Mouse (Mus musculus): Measurements from ENCODE around the gene Mllt6. TPM values are rescaled to one million over a fixed set of nuclear protein-coding genes. Genes with fewer than 3 reads are reported as not detected.
"Not testable (repeated sequence)": the region's sequence is repeated elsewhere in the genome, so short reads cannot be mapped to it uniquely, and the experiment has no call there.

Gene Mllt6
- total and polyA plus RNA-seq, 3 experiments: 24.3 to 55.6 (median 43.0) TPM

- TF ChIP-seq JUND (conservative IDR thresholded peaks at IDR 0.05; ENCODE audit: low read depth, low read length) (no peak), TBP (conservative IDR thresholded peaks at IDR 0.05; ENCODE audit: low read depth, low read length) (no peak), MXI1 (IDR thresholded peaks at IDR 0.05; ENCODE audit: low read depth, low read length) (peak; percentile 87), MYC (IDR thresholded peaks at IDR 0.05; ENCODE audit: low read depth, low read length) (peak; percentile 75; the same call in 1 of the 2 replicates), E2F4 (IDR thresholded peaks at IDR 0.05; ENCODE audit: insufficient replicate concordance, low read depth, low read length) (no peak), ZMIZ1 (IDR thresholded peaks at IDR 0.05; ENCODE audit: low read depth, low read length) (no peak), RAD21 (IDR thresholded peaks at IDR 0.05; ENCODE audit: low read depth, low read length) (peak; percentile 84), MAZ (IDR thresholded peaks at IDR 0.05; ENCODE audit: low read depth, low read length) (peak; percentile 80; the same call in 1 of the 2 replicates), POLR2AphosphoS2 (IDR thresholded peaks at IDR 0.05; ENCODE audit: low read depth, low read length) (no peak), USF1 (IDR thresholded peaks at IDR 0.05; ENCODE audit: low read depth, low read length) (peak; percentile 71), CHD2 (IDR thresholded peaks at IDR 0.05; ENCODE audit: low read length) (no peak), UBTF (IDR thresholded peaks at IDR 0.05; ENCODE audit: low read depth, low read length) (no peak), SIN3A (IDR thresholded peaks at IDR 0.05; ENCODE audit: low read length) (0 out of 2 replicates have a peak, but pooled peaks have one; percentile 53)
Measured at GRCm38 (mm10) chr11:97631938-97632337, 31.3 kb upstream of the Mllt6 start (continued).

GRCm38 (mm10) chr11:97632440-97632839 is 30.8 kb upstream of the Mllt6 start:
- Histone ChIP-seq H3K27me3 (replicated peaks) (peaks cover 20% of the 10 kb centered on the region), H3K4me1 (ENCODE audit: control insufficient read depth in 1 of 2, insufficient read depth in 2 of 2) (peaks cover 7 to 26% of the 10 kb centered on the region in 2 experiments), H3K9me3 (replicated peaks; ENCODE audit: low read length) (peaks cover 22% of the 10 kb centered on the region)
- H3K4me2 ChIP-seq (ENCODE audit: insufficient read depth, low read depth, poor library complexity, severe bottlenecking); H3K79me2 ChIP-seq (replicated peaks; ENCODE audit: control insufficient read depth, extremely low read depth, insufficient read depth, poor library complexity, severe bottlenecking); H3K36me3 ChIP-seq (replicated peaks in 1 of 2; ENCODE audit: control insufficient read depth in 1 of 2, insufficient read depth in 1 of 2, low read length in 1 of 2); H3K9ac ChIP-seq (ENCODE audit: insufficient read depth, low read depth); H3K4me3 ChIP-seq (replicated peaks in 1 of 3; ENCODE audit: low read depth in 2 of 3, low read length in 2 of 3, poor library complexity in 1 of 3); H3K27ac ChIP-seq (ENCODE audit: insufficient read depth, low read depth); dilution Hi-C loops (cut with MboI; ENCODE audit: extremely low pct_ligation_motif_present, extremely low pct_unique_long_range_greater_than_20kb, low sequenced_read_pairs); DNase-seq (ENCODE audit: extremely low read depth): not testable (repeated sequence)
- TF ChIP-seq TBP (conservative IDR thresholded peaks at IDR 0.05; ENCODE audit: low read depth, low read length) (peak; percentile 70; the same call in 1 of the 2 replicates), SIN3A (IDR thresholded peaks at IDR 0.05; ENCODE audit: low read length) (0 out of 2 replicates have a peak, but pooled peaks have one; percentile 3)
- in situ Hi-C loops (cut with MboI; ENCODE audit: low pct_ligation_motif_present, low pct_unique_long_range_greater_than_20kb, low sequenced_read_pairs): loop anchor here (5.0 kb wide), 2 partner anchors 35 to 65 kb away; no protein-coding TSS in a partner anchor

GRCm38 (mm10) chr11:97635468-97636019 is 27.7 kb upstream of the Mllt6 start:
- Histone ChIP-seq H3K9ac (ENCODE audit: insufficient read depth, low read depth) (no peak overlapping the region), H3K27ac (ENCODE audit: insufficient read depth, low read depth) (no peak overlapping the region), H3K27me3 (replicated peaks) (peaks cover 13% of the 10 kb centered on the region), H3K4me1 (ENCODE audit: control insufficient read depth in 1 of 2, insufficient read depth in 2 of 2) (peaks cover 15 to 24% of the 10 kb centered on the region in 2 experiments), H3K4me3 (replicated peaks in 1 of 3; ENCODE audit: low read depth in 2 of 3, low read length in 2 of 3, poor library complexity in 1 of 3) (no peak overlapping the region), H3K4me2 (ENCODE audit: insufficient read depth, low read depth, poor library complexity, severe bottlenecking) (peak overlapping the region; percentile 0; the same call in 1 of the 2 replicates), H3K36me3 (replicated peaks in 1 of 2; ENCODE audit: control insufficient read depth in 1 of 2, insufficient read depth in 1 of 2, low read length in 1 of 2) (no peaks in the 10 kb centered on the region), H3K79me2 (replicated peaks; ENCODE audit: control insufficient read depth, extremely low read depth, insufficient read depth, poor library complexity, severe bottlenecking) (no peaks in the 10 kb centered on the region), H3K9me3 (replicated peaks; ENCODE audit: low read length) (no peaks in the 10 kb centered on the region)
- no peak for TF ChIP-seq UBTF (IDR thresholded peaks at IDR 0.05; ENCODE audit: low read depth, low read length)
- peak; percentile 39 for TF ChIP-seq ETS1 (conservative IDR thresholded peaks at IDR 0.05; ENCODE audit: low read depth, low read length)
- TF ChIP-seq ELF1 (IDR thresholded peaks at IDR 0.05; ENCODE audit: low read depth, low read length): no peak
- TF ChIP-seq CHD2 (IDR thresholded peaks at IDR 0.05; ENCODE audit: low read length): no peak
- TF ChIP-seq SMC3 (IDR thresholded peaks at IDR 0.05; ENCODE audit: low read depth, low read length): no peak
- TF ChIP-seq USF1 (IDR thresholded peaks at IDR 0.05; ENCODE audit: low read depth, low read length): no peak
- no peak for TF ChIP-seq MAZ (IDR thresholded peaks at IDR 0.05; ENCODE audit: low read depth, low read length)
- no peak for TF ChIP-seq ZMIZ1 (IDR thresholded peaks at IDR 0.05; ENCODE audit: low read depth, low read length)
- no peak for TF ChIP-seq SIN3A (IDR thresholded peaks at IDR 0.05; ENCODE audit: low read length)
- no peak for TF ChIP-seq ZKSCAN1 (IDR thresholded peaks at IDR 0.05; ENCODE audit: borderline replicate concordance, low read depth, low read length)
- TF ChIP-seq POLR2AphosphoS2 (IDR thresholded peaks at IDR 0.05; ENCODE audit: low read depth, low read length): no peak
- no peak for TF ChIP-seq RAD21 (IDR thresholded peaks at IDR 0.05; ENCODE audit: low read depth, low read length)
- TF ChIP-seq POLR2A (IDR thresholded peaks at IDR 0.05; ENCODE audit: low read depth, low read length): no peak
- TF ChIP-seq MEF2A (IDR thresholded peaks at IDR 0.05; ENCODE audit: borderline replicate concordance, low read depth, low read length): peak; percentile 69; the same call in 1 of the 2 replicates
- TF ChIP-seq MXI1 (IDR thresholded peaks at IDR 0.05; ENCODE audit: low read depth, low read length): no peak
- no peak for TF ChIP-seq NRF1 (IDR thresholded peaks at IDR 0.05; ENCODE audit: low read depth, low read length)
- TF ChIP-seq BHLHE40 (IDR thresholded peaks at IDR 0.05; ENCODE audit: low read depth, low read length): peak; percentile 39
- dilution Hi-C loops (cut with MboI; ENCODE audit: extremely low pct_ligation_motif_present, extremely low pct_unique_long_range_greater_than_20kb, low sequenced_read_pairs) (no loop called here), in situ Hi-C loops (cut with MboI; ENCODE audit: low pct_ligation_motif_present, low pct_unique_long_range_greater_than_20kb, low sequenced_read_pairs) (no loop called here)
- peak; percentile 52 for DNase-seq (ENCODE audit: extremely low read depth)
